In the genomic region with DNA sequence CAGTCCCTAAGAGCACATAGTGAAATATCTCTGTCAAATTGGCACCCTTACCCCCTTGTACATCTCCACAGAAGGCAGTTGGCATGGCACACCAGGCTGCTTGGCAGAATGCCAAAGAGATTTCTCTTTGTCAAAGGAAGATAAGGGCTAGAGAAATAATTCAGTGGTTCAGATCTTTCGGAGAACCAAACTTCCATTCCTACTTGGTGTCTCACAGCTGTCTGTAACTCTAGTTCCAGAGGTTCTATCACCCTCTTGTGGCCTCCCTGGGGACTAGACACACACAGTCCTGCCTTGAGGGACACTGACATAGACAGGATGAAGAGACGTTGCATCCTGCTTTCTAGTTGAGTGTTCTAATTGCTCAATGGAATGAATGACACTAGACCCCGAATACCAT, we compare ENCODE assay signal across 7 mouse cellular contexts. TPM values are rescaled to one million over a fixed set of nuclear protein-coding genes. Genes with fewer than 3 reads are reported as not detected.
DNase-seq lines count a peak whose midpoint lies in the region; ATAC-seq and TF ChIP-seq lines count a peak whose summit lies in the region.

No protein-coding gene starts in this region.

- DNase-seq in left cerebral cortex, adult 2 months (ENCODE audit: extremely low spot score in 1 of 2, low spot score in 2 of 2): no peak
- DNase-seq in left cerebral cortex, postnatal 25 days (ENCODE audit: low spot score in 2 of 2): no peak
- DNase-seq in adrenal gland, adult 8-10 months: peak; percentile 33
- peak; percentile 60 for DNase-seq in embryo, embryonic 10.5 days (ENCODE audit: low spot score)
- DNase-seq in kidney, postnatal 36 days: peak; percentile 31 to 42
- DNase-seq in stomach, postnatal 0 days (ENCODE audit: low spot score): no peak
- DNase-seq in gastrocnemius, postnatal 4 days (ENCODE audit: low spot score in 2 of 2): no peak

- H3K4me3 ChIP-seq in left cerebral cortex, adult 2 months: no peak overlapping the region
- no peak overlapping the region for H3K4me3 ChIP-seq in stomach, postnatal 0 days (ENCODE audit: low read depth, low read length)

- no peaks in the 10 kb centered on the region for H3K27me3 ChIP-seq in stomach, postnatal 0 days (ENCODE audit: control insufficient read depth, insufficient read depth, low read length)

- no peak overlapping the region for H3K27ac ChIP-seq in left cerebral cortex, adult 2 months
- no peak overlapping the region for H3K27ac ChIP-seq in stomach, postnatal 0 days (replicated peaks)

- H3K9ac ChIP-seq in stomach, postnatal 0 days (ENCODE audit: low read length): no peak overlapping the region

- ATAC-seq in stomach, postnatal 0 days (ENCODE audit: low FRiP score, low TSS enrichment): no peak

- 20% methylated on average over 3 of the region's 3 CpGs for WGBS in stomach, postnatal 0 days

- peak; percentile 19 for TF ChIP-seq CTCF in left cerebral cortex, adult 2 months (IDR thresholded peaks at IDR 0.05)
- TF ChIP-seq CTCF in stomach, postnatal 0 days (IDR thresholded peaks at IDR 0.05; ENCODE audit: low read depth): peak; percentile 69

- intact Hi-C loops in left cerebral cortex, adult 2 months (cut with DNase I): no loop called here
- intact Hi-C loops in left cerebral cortex, postnatal 25 days (cut with DNase I): no loop called here

- no peaks in the 10 kb centered on the region for H3K4me1 ChIP-seq in stomach, postnatal 0 days (replicated peaks; ENCODE audit: control insufficient read depth, insufficient read depth)

- H3K4me2 ChIP-seq in stomach, postnatal 0 days (replicated peaks; ENCODE audit: low read depth): no peak overlapping the region

- no peaks in the 10 kb centered on the region for H3K36me3 ChIP-seq in stomach, postnatal 0 days (ENCODE audit: control insufficient read depth, insufficient read depth, low read length)

- no peaks in the 10 kb centered on the region for H3K9me3 ChIP-seq in stomach, postnatal 0 days (ENCODE audit: control insufficient read depth, low read length)

- no peak for TF ChIP-seq EP300 in stomach, postnatal 0 days (optimal IDR thresholded peaks at IDR 0.05)

RNA-seq across cellular contexts. Expression of a gene that starts 2.7 kb away (rescaled TPM):
- 1 to 10 TPM in 1 of 2 experiments, under 1 TPM in 1; 0.32 to 1.1 TPM for total RNA-seq in left cerebral cortex, adult 2 months (2021)
- total RNA-seq in left cerebral cortex, postnatal 25 days (2021): 1 to 10 TPM in 1 of 2 experiments, under 1 TPM in 1; 0.87 to 1.4 TPM
- total RNA-seq in adrenal gland, adult 8-10 months (2022): under 1 TPM; 0.42 to 0.65 (median 0.63) TPM
- 1.2 TPM in 2 replicates for polyA plus RNA-seq in stomach, postnatal 0 days (2015; fragmentation: Nextera tagmentation; extraction: Ambion mirVana)
- under 1 TPM; 0.41 to 0.42 TPM for total RNA-seq in gastrocnemius, postnatal 4 days (2021)

RNA-seq across cellular contexts. Expression of a gene that starts 35.6 kb away (rescaled TPM):
- total RNA-seq in left cerebral cortex, adult 2 months (2021): 10 to 100 TPM; 13.3 to 14.7 TPM
- 10 to 100 TPM; 13.8 to 14.3 TPM for total RNA-seq in left cerebral cortex, postnatal 25 days (2021)
- 10 to 100 TPM; 34.9 to 43.1 (median 37.5) TPM for total RNA-seq in adrenal gland, adult 8-10 months (2022)
- 24.0 TPM in 2 replicates for polyA plus RNA-seq in stomach, postnatal 0 days (2015; fragmentation: Nextera tagmentation; extraction: Ambion mirVana)
- total RNA-seq in gastrocnemius, postnatal 4 days (2021): 10 to 100 TPM; 25.1 to 31.9 TPM

RNA-seq across cellular contexts. Expression of a gene that starts 35.6 kb away (rescaled TPM):
- total RNA-seq in left cerebral cortex, adult 2 months (2021): 1 to 10 TPM; 5.4 to 6.4 TPM
- total RNA-seq in left cerebral cortex, postnatal 25 days (2021): 1 to 10 TPM; 5.2 to 5.5 TPM
- 10 to 100 TPM; 10.3 to 16.0 (median 13.5) TPM for total RNA-seq in adrenal gland, adult 8-10 months (2022)
- 5.9 and 6.3 TPM in 2 replicates for polyA plus RNA-seq in stomach, postnatal 0 days (2015; fragmentation: Nextera tagmentation; extraction: Ambion mirVana)
- total RNA-seq in gastrocnemius, postnatal 4 days (2021): 1 to 10 TPM; 6.0 to 7.6 TPM

Comparison
In these comparisons a context has a peak if more than half of its experiments do, and no peak if none do; other contexts are left out.
1. DNase-seq: peak in adrenal gland, adult 8-10 months (single experiment), embryo, embryonic 10.5 days (single experiment) and kidney, postnatal 36 days (2 of 2); none in left cerebral cortex, adult 2 months (0 of 2), left cerebral cortex, postnatal 25 days (0 of 2), stomach, postnatal 0 days (single experiment) and gastrocnemius, postnatal 4 days (0 of 2).